Mouse (Mus musculus): ENCODE measurements around the gene Bhlha15.

Gene Bhlha15

GRCm38 (mm10) chr5:144234714-144235113, 44.6 kb downstream of the Bhlha15 start:
- no peak for DNase-seq

- DNase-seq, result no peak
These were observed 48.9 kb downstream of the Bhlha15 start for GRCm38 (mm10) chr5:144238969-144239368.

All from lung, postnatal 10 days (tissue).